Mouse (Mus musculus): ENCODE results near the gene Sycp1.

- TF ChIP-seq CTCF (IDR thresholded peaks at IDR 0.05; ENCODE audit: low read depth) (no peak), EP300 (IDR thresholded peaks at IDR 0.05; ENCODE audit: low read depth) (no peak)
These were observed 18.6 kb upstream of the Sycp1 start for GRCm38 (mm10) chr3:102954476-102954875.
